Comparison of ENCODE assay signal across 8 mouse cellular contexts in the genomic region with DNA sequence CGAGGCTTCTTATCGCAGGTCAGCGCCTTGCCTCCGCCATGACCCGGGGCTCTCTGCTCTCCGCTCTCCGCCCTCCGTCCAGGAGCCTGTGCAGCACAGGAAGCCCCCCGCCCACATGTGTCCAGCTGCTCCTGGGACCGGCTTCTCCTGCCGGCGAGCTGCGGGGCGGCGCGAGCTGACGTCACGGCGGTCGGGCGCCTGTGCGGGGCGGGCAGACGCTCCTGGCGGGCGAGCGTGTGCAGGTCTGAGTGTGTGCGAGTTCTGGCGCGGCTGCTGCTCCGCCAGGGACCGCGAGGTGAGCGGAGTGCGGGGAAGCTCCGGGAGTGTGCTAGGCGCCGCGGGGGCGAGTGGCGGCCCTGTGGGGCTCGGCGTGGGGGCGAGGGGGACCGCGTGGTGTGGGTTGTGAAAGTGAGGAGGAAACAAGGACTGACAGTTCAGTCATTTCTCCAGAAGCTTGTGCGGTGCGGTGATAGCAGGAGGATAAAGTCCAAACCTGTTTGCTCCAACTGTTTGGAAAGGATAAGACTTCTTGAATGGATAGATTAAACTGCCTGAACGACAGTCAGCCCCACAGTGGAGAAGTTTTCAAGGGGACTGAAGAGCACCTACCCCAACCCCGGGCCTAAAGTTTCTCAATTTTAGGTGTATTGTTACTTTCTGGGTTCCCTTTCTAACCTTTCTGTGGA. TPM values are rescaled to one million over a fixed set of nuclear protein-coding genes. Genes with fewer than 3 reads are reported as not detected.
DNase-seq lines count a peak whose midpoint lies in the region; ATAC-seq and TF ChIP-seq lines count a peak whose summit lies in the region.

No protein-coding gene starts in this region.

- H3K9ac ChIP-seq in heart, embryonic 15.5 days = peak overlapping the region; percentile 81
- H3K9ac ChIP-seq in liver, postnatal 0 days (replicated peaks) = peak overlapping the region; percentile 86
- peak overlapping the region; percentile 58 for H3K9ac ChIP-seq in neural tube, embryonic 14.5 days (replicated peaks; ENCODE audit: low read depth, low read length)

- under 1% methylated on average over 50 of the region's 50 CpGs for WGBS in forebrain, embryonic 10.5 days
- under 1% methylated on average over 50 of the region's 50 CpGs for WGBS in heart, embryonic 15.5 days
- under 1% methylated on average over 50 of the region's 50 CpGs for WGBS in liver, postnatal 0 days (ENCODE audit: insufficient replicate concordance)
- 1% methylated on average over 50 of the region's 50 CpGs for WGBS in neural tube, embryonic 14.5 days

- peaks cover 8% of the 10 kb centered on the region for H3K36me3 ChIP-seq in E14TG2a.4 (ENCODE audit: insufficient read depth, low read length)
- no peaks in the 10 kb centered on the region for H3K36me3 ChIP-seq in forebrain, embryonic 10.5 days (replicated peaks)
- H3K36me3 ChIP-seq in heart, embryonic 15.5 days = no peaks in the 10 kb centered on the region
- no peaks in the 10 kb centered on the region for H3K36me3 ChIP-seq in liver, postnatal 0 days (replicated peaks; ENCODE audit: insufficient read depth, low read length)
- H3K36me3 ChIP-seq in neural tube, embryonic 14.5 days (ENCODE audit: control insufficient read depth, insufficient read depth, low read length) = no peaks in the 10 kb centered on the region
- no peaks in the 10 kb centered on the region for H3K36me3 ChIP-seq in testis, adult 2 months (ENCODE audit: control insufficient read depth, insufficient read depth, low read length)

- no peaks in the 10 kb centered on the region for H3K9me3 ChIP-seq in E14TG2a.4 (ENCODE audit: low read length)
- H3K9me3 ChIP-seq in forebrain, embryonic 10.5 days = no peaks in the 10 kb centered on the region
- no peaks in the 10 kb centered on the region for H3K9me3 ChIP-seq in heart, embryonic 15.5 days (replicated peaks)
- H3K9me3 ChIP-seq in liver, postnatal 0 days (ENCODE audit: low read length) = no peaks in the 10 kb centered on the region
- H3K9me3 ChIP-seq in neural tube, embryonic 14.5 days (ENCODE audit: control insufficient read depth, low read length) = no peaks in the 10 kb centered on the region

- peak overlapping the region; percentile 91 for H3K27ac ChIP-seq in forebrain, embryonic 10.5 days
- H3K27ac ChIP-seq in heart, embryonic 15.5 days = peak overlapping the region; percentile 68
- peak overlapping the region; percentile 93 for H3K27ac ChIP-seq in liver, postnatal 0 days (ENCODE audit: low read depth)
- peak overlapping the region; percentile 28; the same call in 1 of the 2 replicates for H3K27ac ChIP-seq in neural tube, embryonic 14.5 days (ENCODE audit: low read depth, low read length)
- 0 out of 2 replicates have a peak overlapping the region, but pooled peaks have one; percentile 5 for H3K27ac ChIP-seq in testis, adult 2 months (ENCODE audit: control insufficient read depth, insufficient read depth, low read depth, low read length)

- peak overlapping the region; percentile 86 for H3K4me2 ChIP-seq in heart, embryonic 15.5 days
- peak overlapping the region; percentile 79 for H3K4me2 ChIP-seq in liver, postnatal 0 days (ENCODE audit: low read depth, low read length)
- peak overlapping the region; percentile 81 for H3K4me2 ChIP-seq in neural tube, embryonic 14.5 days (ENCODE audit: low read depth, low read length)

- no peak for TF ChIP-seq CTCF in E14TG2a.4 (conservative IDR thresholded peaks at IDR 0.05; ENCODE audit: low read length)
- peak; percentile 14; the same call in 1 of the 2 replicates for TF ChIP-seq CTCF in liver, postnatal 0 days (IDR thresholded peaks at IDR 0.05; ENCODE audit: low read depth)
- TF ChIP-seq CTCF in testis, adult 2 months (IDR thresholded peaks at IDR 0.05; ENCODE audit: control insufficient read depth, insufficient read depth, insufficient replicate concordance, low read depth, low read length) = no peak

- no peaks in the 10 kb centered on the region for H3K27me3 ChIP-seq in E14TG2a.4 (ENCODE audit: insufficient read depth, low read length)
- no peaks in the 10 kb centered on the region for H3K27me3 ChIP-seq in forebrain, embryonic 10.5 days (ENCODE audit: poor library complexity, severe bottlenecking)
- H3K27me3 ChIP-seq in heart, embryonic 15.5 days = no peaks in the 10 kb centered on the region
- H3K27me3 ChIP-seq in liver, postnatal 0 days (ENCODE audit: insufficient read depth, low read length) = no peaks in the 10 kb centered on the region
- H3K27me3 ChIP-seq in neural tube, embryonic 14.5 days (ENCODE audit: control insufficient read depth, insufficient read depth, low read length) = no peaks in the 10 kb centered on the region
- H3K27me3 ChIP-seq in testis, adult 2 months (ENCODE audit: control insufficient read depth, insufficient read depth, low read length) = no peaks in the 10 kb centered on the region

- peak; percentile 95 for ATAC-seq in heart, embryonic 15.5 days (replicated peaks; ENCODE audit: insufficient number of reproducible peaks, insufficient read depth, low FRiP score, low read depth)
- ATAC-seq in liver, postnatal 0 days = peak; percentile 88
- peak; percentile 100 for ATAC-seq in neural tube, embryonic 14.5 days (ENCODE audit: low read depth)

- H3K4me1 ChIP-seq in E14TG2a.4 (replicated peaks; ENCODE audit: low read depth, low read length) = peaks cover 27% of the 10 kb centered on the region
- peaks cover 19% of the 10 kb centered on the region for H3K4me1 ChIP-seq in forebrain, embryonic 10.5 days
- H3K4me1 ChIP-seq in heart, embryonic 15.5 days (replicated peaks) = peaks cover 20% of the 10 kb centered on the region
- peaks cover 23% of the 10 kb centered on the region for H3K4me1 ChIP-seq in liver, postnatal 0 days (ENCODE audit: insufficient read depth)
- H3K4me1 ChIP-seq in neural tube, embryonic 14.5 days (ENCODE audit: control insufficient read depth, insufficient read depth, low read length) = 0 out of 2 replicates have a peak, but pooled peaks cover 2% of the 10 kb centered on the region
- peaks cover 4% of the 10 kb centered on the region; the same call in 1 of the 2 replicates for H3K4me1 ChIP-seq in testis, adult 2 months (ENCODE audit: control insufficient read depth, insufficient read depth, low read length)

- TF ChIP-seq POLR2A in testis, adult 2 months (IDR thresholded peaks at IDR 0.05; ENCODE audit: control insufficient read depth, low read depth, low read length) = peak; percentile 26; the same call in 1 of the 2 replicates

- TF ChIP-seq EP300 in liver, postnatal 0 days (IDR thresholded peaks at IDR 0.05; ENCODE audit: low read depth) = peak; percentile 98

- DNase-seq in c-Kit-negative CD71-positive TER-119-positive erythroid progenitor cells, embryonic 14.5 days (ENCODE audit: low read depth, low spot score) = peak; percentile 72
- peak; percentile 82 for DNase-seq in forebrain, embryonic 10.5 days (ENCODE audit: extremely low spot score, low spot score)
- peak; percentile 81 to 93 for DNase-seq in kidney, postnatal 25 days
- DNase-seq in liver, postnatal 0 days = peak; percentile 89

- peak overlapping the region; percentile 79 for H3K4me3 ChIP-seq in E14TG2a.4 (replicated peaks; ENCODE audit: low read length)
- H3K4me3 ChIP-seq in forebrain, embryonic 10.5 days = peak overlapping the region; percentile 79
- peak overlapping the region; percentile 79 for H3K4me3 ChIP-seq in heart, embryonic 15.5 days
- peak overlapping the region; percentile 77 for H3K4me3 ChIP-seq in liver, postnatal 0 days (ENCODE audit: low read depth, low read length)
- H3K4me3 ChIP-seq in neural tube, embryonic 14.5 days (ENCODE audit: low read depth, low read length) = peak overlapping the region; percentile 48
- H3K4me3 ChIP-seq in testis, adult 2 months (ENCODE audit: control insufficient read depth, low read depth, low read length) = peak overlapping the region; percentile 53

RNA-seq across cellular contexts. Expression of gene Abcg2, which starts 56.2 kb away (rescaled TPM):
- polyA plus RNA-seq in forebrain, embryonic 10.5 days (2016; fragmentation: Nextera tagmentation; extraction: Ambion mirVana) = 51.1 and 53.7 TPM in 2 replicates
- 53.4 and 56.5 TPM in 2 replicates for polyA plus RNA-seq in heart, embryonic 15.5 days (2015; fragmentation: Nextera tagmentation; extraction: Ambion mirVana)
- 78.9 and 90.1 TPM in 2 replicates for polyA plus RNA-seq in liver, postnatal 0 days (2015; fragmentation: Nextera tagmentation; extraction: Ambion mirVana)
- polyA plus RNA-seq in neural tube, embryonic 14.5 days (2014; fragmentation: Nextera tagmentation; extraction: Ambion mirVana) = 30.1 and 40.3 TPM in 2 replicates
- 17.1 and 20.5 TPM in 2 replicates for polyA plus RNA-seq in testis, adult 2 months (2012; rRNA removed)

Comparison
In these comparisons a context has a peak if more than half of its experiments do, and no peak if none do; other contexts are left out.
1. Peak in every context shown above with its lines: DNase-seq, ATAC-seq, H3K4me3 ChIP-seq and H3K27ac ChIP-seq.
2. H3K27ac ChIP-seq: peak in every context shown above with its lines; median percentile 93 in liver, postnatal 0 days; 91 in forebrain, embryonic 10.5 days; 68 in heart, embryonic 15.5 days; 28 in neural tube, embryonic 14.5 days; 5 in testis, adult 2 months.